Mouse (Mus musculus) heart, embryonic 11.5 days (tissue): ENCODE results near the gene 1110004F10Rik. TPM values are rescaled to one million over a fixed set of nuclear protein-coding genes. Genes with fewer than 3 reads are reported as not detected.

Experiments used
- ATAC-seq: fragments of 200-750 bp; cut with Nextera tagmentation; replicated peaks from 2 replicates; pipeline ENCODE4 v1.8.0; 2017; ENCODE audit warnings: moderate library complexity; ENCODE audit not compliant: insufficient number of reproducible peaks, low FRiP score, low TSS enrichment
- H3K27ac ChIP-seq: fragments of 300-500 bp; sonication (generic); 2 replicates; pipeline ENCODE4 v1.5.1; 2014; ENCODE audit warnings: mild to moderate bottlenecking, low read depth, low read length
- H3K27me3 ChIP-seq: fragments of 300-500 bp; sonication (generic); 2 replicates; pipeline ENCODE4 v1.6.1; 2014; ENCODE audit warnings: mild to moderate bottlenecking, low read length, mixed read lengths; ENCODE audit not compliant: control insufficient read depth, insufficient read depth
- H3K36me3 ChIP-seq: fragments of 300-500 bp; sonication (generic); 2 replicates; pipeline ENCODE4 v1.6.1; 2014; ENCODE audit warnings: mild to moderate bottlenecking, low read length, moderate library complexity, mixed read lengths; ENCODE audit not compliant: control insufficient read depth, insufficient read depth
- H3K4me1 ChIP-seq: fragments of 300-500 bp; sonication (generic); 2 replicates; pipeline ENCODE4 v1.6.1; 2014; ENCODE audit warnings: low read length; ENCODE audit not compliant: control insufficient read depth, insufficient read depth
- H3K4me2 ChIP-seq: fragments of 300-500 bp; sonication (generic); 2 replicates; pipeline ENCODE4 v1.6.1; 2014; ENCODE audit warnings: mild to moderate bottlenecking, moderate library complexity
- H3K4me3 ChIP-seq: fragments of 300-500 bp; sonication (generic); 2 replicates; pipeline ENCODE4 v1.5.1; 2014; ENCODE audit warnings: low read depth, low read length
- H3K9ac ChIP-seq: fragments of 300-500 bp; sonication (generic); 2 replicates; pipeline ENCODE4 v1.6.1; 2014; ENCODE audit warnings: mild to moderate bottlenecking, low read depth, low read length, moderate library complexity
- H3K9me3 ChIP-seq: fragments of 300-500 bp; sonication (generic); replicated peaks from 2 replicates; pipeline ENCODE4 v1.6.1; 2016; ENCODE audit warnings: low read length; ENCODE audit not compliant: control insufficient read depth
- WGBS: fragments of 180-500 bp; shearing (Covaris S2); extraction: QIAGEN DNeasy Blood & Tissue Kit; methylation state at CpG from one replicate; pipeline ENCODE4 v1.1.7; 2014; ENCODE audit not compliant: insufficient replicate concordance; 5-methylcytosine and 5-hydroxymethylcytosine counted together
- polyA plus RNA-seq: library from polyadenylated mRNA; unstranded; fragments of >200 nt; fragmentation: Nextera tagmentation; extraction: Ambion mirVana; gene quantifications from 2 replicates; pipeline ENCODE4 v1.2.1, GENCODE M21; 2014

Gene 1110004F10Rik
- polyA plus RNA-seq, 1 experiment from 2014 or later = 191 TPM

DNA sequence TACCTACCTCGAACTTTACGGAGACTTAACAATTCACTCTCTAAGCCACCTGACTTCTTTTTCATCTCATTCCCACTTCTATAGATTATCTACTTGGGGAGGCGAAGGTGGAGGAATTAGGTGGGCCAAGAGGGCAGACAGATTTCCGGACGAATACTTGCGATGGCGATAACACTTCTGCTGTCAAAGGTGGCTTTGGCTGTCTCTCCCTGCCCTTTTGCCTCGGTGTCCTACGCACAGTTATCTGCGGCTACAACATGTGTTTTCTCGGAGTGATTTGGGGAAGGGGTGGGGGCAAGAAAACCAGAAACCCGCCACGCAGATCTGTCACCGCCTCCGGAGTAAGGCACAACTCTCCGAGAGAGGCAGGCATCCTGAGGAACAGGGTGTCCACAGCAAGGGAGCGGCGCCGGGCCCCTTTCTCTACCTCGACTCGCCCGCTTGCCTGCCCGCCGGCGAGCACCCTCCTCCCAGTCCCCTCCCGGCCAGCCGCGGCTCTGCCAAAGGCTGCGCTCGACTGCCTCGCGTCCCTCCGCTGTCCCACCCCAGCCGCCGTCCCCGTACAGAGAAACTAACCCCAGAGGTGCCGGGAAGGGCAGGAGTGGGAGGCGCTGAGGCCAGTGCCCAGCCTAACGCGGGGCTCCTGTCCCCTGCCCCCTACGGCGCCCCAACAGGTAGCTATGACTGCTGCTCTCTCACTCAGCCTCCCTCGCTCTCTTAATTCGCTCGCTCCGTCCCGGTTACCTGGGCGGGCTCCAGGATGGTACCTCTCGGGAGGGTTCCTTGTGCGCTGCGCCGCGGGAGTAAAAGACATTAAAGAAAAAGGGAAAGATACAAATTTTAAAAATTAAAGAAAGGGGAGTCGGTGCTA is 5.6 kb upstream of the 1110004F10Rik start:
- peak overlapping the region; percentile 72 for H3K4me2 ChIP-seq
- peaks cover 16% of the 10 kb centered on the region for H3K4me1 ChIP-seq
- under 1% methylated on average over 54 of the region's 54 CpGs for WGBS
- peak overlapping the region; percentile 85 for H3K27ac ChIP-seq
- no peaks in the 10 kb centered on the region for H3K36me3 ChIP-seq
- peak overlapping the region; percentile 84 for H3K9ac ChIP-seq
- peak overlapping the region; percentile 70 for H3K4me3 ChIP-seq
- peak; percentile 51; the same call in 1 of the 2 replicates for ATAC-seq
- H3K27me3 ChIP-seq = peaks cover 24% of the 10 kb centered on the region
- H3K9me3 ChIP-seq = no peaks in the 10 kb centered on the region

- peak; percentile 20; the same call in 1 of the 2 replicates for ATAC-seq
- Histone ChIP-seq H3K27ac (peak overlapping the region; percentile 85), H3K27me3 (peaks cover 26% of the 10 kb centered on the region), H3K9ac (peak overlapping the region; percentile 84), H3K4me2 (peak overlapping the region; percentile 72), H3K4me1 (peaks cover 20% of the 10 kb centered on the region), H3K36me3 (no peaks in the 10 kb centered on the region), H3K9me3 (no peaks in the 10 kb centered on the region), H3K4me3 (peak overlapping the region; percentile 70)
- 1% methylated on average over 25 of the region's 25 CpGs for WGBS
Measured at GRCm38 (mm10) chr7:116034282-116034758, 4.9 kb upstream of the 1110004F10Rik start.

DNA sequence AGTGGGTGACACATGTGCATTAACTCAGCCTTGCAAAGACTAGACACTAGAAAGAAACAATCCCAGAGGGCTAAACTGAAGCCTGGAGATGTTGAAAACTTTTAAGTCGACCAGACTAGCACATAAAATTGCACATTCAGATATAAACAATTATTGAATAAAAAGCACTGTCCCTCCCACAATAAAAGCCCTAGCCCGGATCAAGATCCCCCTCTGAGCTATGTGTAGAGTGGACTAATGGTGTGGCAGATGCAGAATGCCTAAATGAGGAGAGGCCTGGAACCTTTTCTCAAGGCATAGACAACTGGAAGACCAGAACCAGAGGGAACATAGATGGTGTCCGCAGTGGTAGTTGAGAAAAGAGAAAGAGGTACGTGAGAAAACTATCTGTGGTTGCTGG is 3.7 kb upstream of the 1110004F10Rik start:
- Histone ChIP-seq H3K36me3 (no peaks in the 10 kb centered on the region), H3K27ac (no peak overlapping the region), H3K4me3 (no peak overlapping the region), H3K4me2 (no peak overlapping the region), H3K9me3 (no peaks in the 10 kb centered on the region), H3K4me1 (peaks cover 13% of the 10 kb centered on the region), H3K27me3 (peaks cover 30% of the 10 kb centered on the region), H3K9ac (no peak overlapping the region)
- 48% methylated on average over 4 of the region's 4 CpGs for WGBS
- ATAC-seq = no peak

DNA sequence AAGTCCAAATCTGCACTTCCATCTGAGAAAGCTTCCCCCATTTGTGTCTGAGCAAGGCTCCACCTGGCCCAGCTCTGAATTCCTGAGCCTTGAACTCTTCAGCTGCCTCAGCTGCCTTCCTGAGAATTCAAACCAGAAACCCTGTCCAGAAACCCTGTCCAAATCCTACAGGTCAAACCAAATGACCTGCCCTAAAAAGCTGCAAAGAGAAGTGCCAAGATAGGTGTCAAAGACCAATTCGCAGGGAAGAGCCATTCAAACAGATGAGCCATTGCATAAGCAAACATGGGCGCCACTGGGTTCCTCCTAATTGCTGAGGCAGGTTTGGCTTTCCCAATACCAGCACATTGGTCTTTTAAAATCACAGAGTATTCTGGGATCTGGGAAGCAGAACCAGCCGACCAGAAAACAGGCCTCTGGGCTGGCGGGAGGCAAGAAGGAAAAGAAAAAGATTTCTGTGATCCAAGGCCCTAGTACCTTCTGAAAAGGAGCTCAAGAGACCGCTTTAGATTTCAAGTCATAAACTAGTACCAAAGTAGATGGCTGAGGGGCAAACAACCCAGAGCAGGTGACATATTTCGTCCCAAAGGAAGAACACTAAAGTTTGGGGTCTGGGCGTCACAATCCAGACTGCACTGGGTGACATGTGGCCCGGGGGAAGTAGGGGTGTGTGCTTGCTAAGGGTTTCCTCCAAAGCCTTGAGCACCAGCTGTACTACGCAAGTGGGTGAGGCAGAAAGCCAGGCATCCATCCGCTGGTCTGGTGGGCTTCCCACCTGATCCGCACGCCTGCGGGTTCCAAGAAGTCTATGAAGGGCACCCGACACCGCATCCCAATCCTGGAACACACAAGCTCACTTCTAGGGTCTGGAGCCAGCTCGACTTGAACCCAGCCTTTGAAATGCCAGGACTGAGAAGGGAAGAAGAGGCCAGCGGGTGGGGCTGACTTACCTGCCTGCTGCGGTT is 2.3 kb upstream of the 1110004F10Rik start:
- Histone ChIP-seq H3K4me2 (peak overlapping the region; percentile 97), H3K9ac (no peak overlapping the region), H3K4me3 (no peak overlapping the region), H3K9me3 (no peaks in the 10 kb centered on the region), H3K36me3 (no peaks in the 10 kb centered on the region), H3K27me3 (peaks cover 30% of the 10 kb centered on the region), H3K27ac (no peak overlapping the region), H3K4me1 (peaks cover 7% of the 10 kb centered on the region; the same call in 1 of the 2 replicates)
- ATAC-seq = no peak
- 25% methylated on average over 18 of the region's 18 CpGs for WGBS

DNA sequence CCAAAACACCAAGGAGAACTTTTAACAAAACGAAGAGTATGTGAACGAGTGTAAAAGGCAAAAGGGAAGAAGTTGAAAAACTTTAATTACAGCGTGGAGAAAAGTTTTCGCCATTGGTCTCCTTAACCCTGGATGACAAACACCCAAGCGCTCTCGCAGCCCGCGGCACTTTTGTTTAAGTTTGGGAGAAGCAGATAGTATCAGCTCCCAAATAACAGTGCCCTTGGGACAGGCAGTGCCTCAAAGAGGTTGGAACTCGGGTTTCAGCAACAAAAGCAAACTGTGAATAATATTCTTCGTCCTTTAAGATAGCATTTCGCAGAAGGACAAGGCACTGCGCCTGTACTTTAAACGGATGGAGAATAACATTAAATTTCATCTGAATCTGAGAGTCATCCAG is 1.2 kb upstream of the 1110004F10Rik start:
- H3K4me2 ChIP-seq = peak overlapping the region; percentile 97
- no peaks in the 10 kb centered on the region for H3K9me3 ChIP-seq
- no peak overlapping the region for H3K27ac ChIP-seq
- no peak for ATAC-seq
- whole genome bisulfite sequencing = under 1% methylated on average over 13 of the region's 13 CpGs
- H3K36me3 ChIP-seq = no peaks in the 10 kb centered on the region
- peaks cover 30% of the 10 kb centered on the region for H3K27me3 ChIP-seq
- H3K4me1 ChIP-seq = peaks cover 7% of the 10 kb centered on the region; the same call in 1 of the 2 replicates
- 0 out of 2 replicates have a peak overlapping the region, but pooled peaks have one; percentile 54 for H3K9ac ChIP-seq
- peak overlapping the region; percentile 50 for H3K4me3 ChIP-seq

GRCm38 (mm10) chr7:116038511-116038910 is 686 bp upstream of the 1110004F10Rik start, which contains the start of gene Sox6:
Sox6 (minus strand) TSS chr7:116038796.
- ATAC-seq = no peak
- Histone ChIP-seq H3K9ac (peak within 1 kb of the TSS; percentile 54; the same call in 1 of the 2 replicates), H3K4me2 (peak within 1 kb of the TSS; percentile 97), H3K4me1 (peaks cover 7% of the 10 kb centered on the region; the same call in 1 of the 2 replicates), H3K9me3 (no peaks in the 10 kb centered on the region), H3K27me3 (peaks cover 30% of the 10 kb centered on the region), H3K4me3 (peak within 1 kb of the TSS; percentile 50), H3K36me3 (no peaks in the 10 kb centered on the region), H3K27ac (no peak within 1 kb of the TSS; the same call in 1 of the 2 replicates)
- WGBS = 0% methylated on average over 11 of the region's 11 CpGs

- Histone ChIP-seq H3K9ac (peak overlapping the region; percentile 36; the same call in 1 of the 2 replicates), H3K4me3 (peak overlapping the region; percentile 50), H3K4me1 (peaks cover 7% of the 10 kb centered on the region; the same call in 1 of the 2 replicates), H3K9me3 (no peaks in the 10 kb centered on the region), H3K36me3 (no peaks in the 10 kb centered on the region), H3K4me2 (peak overlapping the region; percentile 97), H3K27ac (no peak overlapping the region; the same call in 1 of the 2 replicates), H3K27me3 (peaks cover 30% of the 10 kb centered on the region)
- under 1% methylated on average over 48 of the region's 48 CpGs for WGBS
- peak; percentile 72 for ATAC-seq
Measured at GRCm38 (mm10) chr7:116039538-116040466, 605 bp downstream of the 1110004F10Rik start.
